Mouse (Mus musculus) CD4-positive helper T cell, adult 2 months (primary cell): Measurements from ENCODE around the gene Rad9b.

Experiments used
- DNase-seq: peaks from one replicate; pipeline ENCODE4 v3.0.0-alpha.2; 2012; ENCODE audit warnings: low read depth, missing footprints, low spot score

The Rad9b gene

DNA sequence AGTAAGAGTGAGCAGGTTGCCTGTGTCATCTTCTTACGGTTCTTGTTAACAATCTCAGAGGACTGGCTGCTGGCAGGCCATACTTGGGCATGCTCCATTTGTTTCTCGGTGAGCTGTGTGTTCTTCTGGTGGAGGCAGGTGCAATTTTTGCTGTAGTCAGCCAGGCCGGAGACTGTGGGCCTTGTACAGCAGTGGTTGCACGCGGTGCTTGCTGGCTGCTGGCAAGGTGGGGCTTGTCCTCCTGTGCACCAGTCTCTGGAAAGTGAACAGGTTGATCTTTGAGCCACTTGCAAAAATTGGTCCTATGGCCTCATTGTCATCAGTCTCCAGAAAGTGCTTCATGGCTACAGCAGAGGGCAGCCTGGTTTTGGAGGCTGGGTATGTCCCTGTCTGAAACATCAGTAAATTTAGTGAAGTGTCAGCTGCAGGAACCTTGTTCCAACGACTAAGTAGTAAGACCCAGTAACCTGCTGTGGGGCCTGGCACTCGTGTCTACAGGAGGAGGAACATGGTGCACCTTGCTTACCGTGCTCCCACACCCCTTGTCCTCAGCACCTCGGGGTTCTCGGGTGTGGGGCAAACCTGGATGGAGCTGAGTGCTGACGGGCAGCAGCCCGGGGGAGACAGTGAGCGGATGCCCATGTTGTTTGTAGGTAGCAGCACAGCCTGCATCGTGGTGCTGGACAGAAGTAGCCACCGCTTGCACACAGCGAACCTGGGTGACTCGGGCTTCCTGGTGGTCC lies 40.9 kb downstream of the Rad9b start:
- DNase-seq = no peak

GRCm38 (mm10) chr5:122312346-122312745 lies 41.7 kb downstream of the Rad9b start:
- DNase-seq = no peak

DNA sequence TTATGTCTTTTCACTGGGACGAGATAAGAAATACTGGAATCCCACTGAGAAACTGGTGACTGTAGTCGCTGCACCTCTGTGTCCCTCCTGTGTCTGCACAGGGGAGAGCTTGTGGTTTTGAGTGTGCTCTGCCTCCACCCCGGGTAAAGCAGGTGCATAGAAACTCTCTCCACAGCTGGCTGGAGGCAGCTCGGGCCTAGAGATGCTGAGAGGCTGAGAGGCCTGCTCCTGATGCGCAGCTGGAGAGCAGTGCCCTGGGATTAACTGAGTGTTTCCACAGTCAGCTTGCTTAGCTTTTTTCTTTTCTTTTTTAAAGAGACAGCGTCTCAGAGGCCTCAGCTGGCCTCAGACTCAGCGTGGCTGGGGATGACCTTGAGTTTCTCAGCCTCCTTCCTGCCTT lies 42.3 kb downstream of the Rad9b start:
- DNase-seq = peak; percentile 24

DNA sequence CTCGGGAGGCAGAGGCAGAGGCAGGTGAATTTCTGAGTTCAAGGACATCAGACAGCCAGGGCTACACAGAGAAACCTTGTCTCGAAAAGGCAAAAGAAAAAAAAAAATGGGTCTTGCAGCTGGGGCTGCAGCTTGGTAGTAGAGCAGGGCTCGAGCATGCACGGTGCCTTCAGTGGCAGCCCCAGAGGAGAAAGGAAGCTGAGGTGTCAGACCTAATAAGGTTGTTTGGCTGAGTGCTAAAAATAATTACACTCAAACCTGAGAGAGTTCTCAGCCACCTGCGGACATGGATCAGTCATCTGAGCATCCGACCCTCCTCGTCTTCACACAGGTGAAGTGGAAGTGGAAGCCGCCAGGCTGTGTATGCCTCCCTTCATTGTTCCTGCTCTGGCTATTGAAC lies 43.3 kb downstream of the Rad9b start:
- DNase-seq = peak; percentile 39

- no peak for DNase-seq
Observed at GRCm38 (mm10) chr5:122306536-122306935, 47.5 kb downstream of the Rad9b start.

DNA sequence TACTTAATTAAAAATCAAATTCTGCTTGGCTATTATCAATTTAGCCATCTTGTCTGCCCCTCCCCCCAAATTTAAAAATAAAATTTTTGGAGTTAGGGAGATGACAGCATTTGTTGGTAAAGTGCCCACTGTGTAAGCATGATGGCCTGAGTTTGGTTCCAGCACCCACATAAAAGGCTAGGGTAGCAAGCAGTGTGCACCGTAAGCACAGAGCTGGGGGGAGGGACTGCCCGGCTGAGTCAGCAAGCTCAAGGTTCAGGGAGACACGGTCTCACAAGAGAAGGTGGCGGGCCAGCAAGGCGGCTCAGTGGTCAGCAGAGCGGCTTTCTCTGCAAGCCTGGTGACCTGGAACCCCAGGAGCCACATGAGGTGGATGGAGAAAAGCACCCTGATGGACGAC lies 48.6 kb downstream of the Rad9b start:
- no peak for DNase-seq

DNA sequence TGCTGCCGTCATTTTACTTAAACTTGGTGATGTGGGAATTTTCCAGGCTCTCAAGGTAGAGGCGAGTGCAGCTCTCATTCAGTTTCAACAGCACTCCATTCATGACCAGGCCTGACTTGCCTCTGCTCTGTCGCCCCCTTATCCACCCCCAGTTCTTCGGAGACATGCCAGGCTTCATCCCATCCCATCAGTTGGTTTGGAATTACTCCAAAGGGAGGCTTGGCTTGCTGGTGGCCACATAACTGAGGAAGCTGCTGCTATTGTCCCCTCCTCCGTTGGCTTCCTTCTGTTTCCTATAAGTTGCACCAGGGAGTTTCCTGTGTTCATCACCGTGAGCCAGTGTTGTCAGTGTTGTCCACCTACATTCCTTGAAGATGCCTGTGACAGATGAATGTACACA lies 49.5 kb downstream of the Rad9b start:
- DNase-seq = no peak

DNA sequence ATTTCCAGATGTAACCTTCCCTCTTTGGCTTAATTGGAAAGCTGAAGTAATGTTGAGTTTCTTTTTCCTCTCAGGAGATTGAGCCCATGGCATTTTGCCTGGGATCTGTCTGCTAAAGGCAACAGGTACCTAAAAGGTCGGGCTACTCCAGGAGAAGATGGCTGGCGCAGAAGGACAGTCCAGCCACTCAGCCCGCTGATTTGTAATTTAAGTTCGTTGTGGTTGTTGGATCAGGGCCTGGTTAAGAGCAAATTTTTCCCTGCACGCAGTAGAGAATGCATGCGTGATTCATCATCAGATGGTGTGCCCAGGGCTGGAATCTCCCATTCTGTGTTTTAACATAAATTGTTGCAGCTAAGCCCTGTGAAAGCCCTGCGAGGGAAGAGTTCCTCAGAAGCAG lies 50.1 kb downstream of the Rad9b start:
- DNase-seq = no peak

GRCm38 (mm10) chr5:122302810-122303745 lies 51.0 kb downstream of the Rad9b start:
- no peak for DNase-seq

GRCm38 (mm10) chr5:122300071-122300518 lies 53.9 kb downstream of the Rad9b start:
- no peak for DNase-seq

GRCm38 (mm10) chr5:122295113-122295935 lies 58.7 kb downstream of the Rad9b start:
- DNase-seq = no peak

- no peak for DNase-seq
Observed at GRCm38 (mm10) chr5:122294219-122294735, 59.8 kb downstream of the Rad9b start.

DNA sequence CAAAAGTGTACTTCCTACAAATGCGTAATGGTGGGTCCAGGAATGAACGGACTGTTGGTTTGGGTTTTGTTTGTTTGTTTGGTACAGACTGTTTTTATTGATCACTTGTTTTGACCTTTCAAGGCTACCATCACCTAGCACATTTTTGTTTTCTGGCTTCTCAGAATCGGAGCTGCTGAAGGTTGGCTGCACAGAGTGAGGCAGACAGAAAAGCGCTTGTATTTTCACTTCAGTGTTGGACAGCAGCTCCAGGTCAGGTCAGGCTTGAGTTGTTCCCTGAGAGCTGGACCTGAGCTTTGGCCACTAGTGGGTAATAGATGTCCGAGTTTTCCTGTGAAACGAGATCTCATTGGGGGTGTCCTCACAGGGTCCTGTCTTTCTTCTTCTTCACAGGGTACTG lies 60.9 kb downstream of the Rad9b start:
- no peak for DNase-seq

DNA sequence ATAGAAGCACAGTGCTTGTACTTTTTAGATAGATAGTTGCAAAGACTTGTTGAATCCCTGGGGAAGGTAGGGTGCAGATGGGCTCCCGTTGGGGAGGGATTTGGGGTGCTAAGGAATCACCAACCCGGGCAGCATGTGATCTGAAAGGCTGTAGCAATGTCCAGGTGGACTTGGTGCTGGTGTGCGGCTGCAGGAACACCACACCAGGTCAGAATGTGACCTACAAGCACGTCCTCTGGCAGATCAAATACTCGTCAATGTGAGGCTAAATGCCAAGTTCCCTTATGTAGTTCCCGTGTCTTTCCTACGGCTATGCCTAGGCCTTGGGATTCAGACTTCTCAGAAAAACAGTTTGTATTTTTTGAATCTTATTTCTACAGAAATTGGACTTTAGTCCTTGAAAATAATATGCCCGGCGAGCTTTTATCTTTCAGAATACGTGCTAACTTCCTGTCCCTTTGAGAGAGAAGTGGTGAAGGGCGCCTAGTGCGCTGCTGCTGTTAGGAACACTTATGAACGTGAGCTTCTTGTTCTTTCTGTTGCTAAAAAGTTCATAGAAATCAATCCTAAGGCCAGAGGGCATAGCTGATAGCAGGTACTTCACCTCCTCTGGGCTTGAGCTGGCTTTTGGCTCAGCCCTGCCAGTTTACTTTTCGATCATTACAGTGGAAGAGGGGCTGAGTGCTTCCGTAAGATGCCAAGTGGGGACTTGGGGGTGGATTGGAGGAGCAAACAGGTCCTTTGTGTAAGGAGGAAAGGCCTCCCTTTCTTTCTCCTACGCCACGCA lies 62.3 kb downstream of the Rad9b start:
- DNase-seq = peak; percentile 56

DNA sequence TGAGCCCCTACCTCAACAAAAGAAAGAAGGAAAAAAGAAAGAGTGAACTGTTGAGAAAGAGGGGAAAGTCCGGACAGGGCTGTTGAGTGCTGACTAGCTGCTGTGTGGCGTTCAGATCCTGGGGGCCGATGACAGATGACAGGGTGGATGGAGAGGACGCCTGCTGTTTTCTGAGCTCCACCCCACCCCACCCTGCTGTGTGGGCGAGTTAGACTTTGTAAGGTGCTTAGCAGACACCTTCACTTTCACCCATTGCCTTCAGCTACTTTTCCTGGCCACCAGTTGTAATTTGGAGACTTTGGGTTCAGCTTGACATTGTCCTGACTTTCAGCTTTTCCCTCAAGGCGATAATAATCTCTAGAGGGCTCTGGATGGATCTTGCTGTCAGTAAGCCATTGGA lies 62.9 kb downstream of the Rad9b start:
- peak; percentile 80 for DNase-seq

- DNase-seq = peak; percentile 91
Observed at GRCm38 (mm10) chr5:122288147-122288811, 65.8 kb downstream of the Rad9b start.

- peak; percentile 65 for DNase-seq
Observed at GRCm38 (mm10) chr5:122287026-122287425, 67.0 kb downstream of the Rad9b start.

GRCm38 (mm10) chr5:122286191-122286590 lies 67.8 kb downstream of the Rad9b start:
- DNase-seq = peak; percentile 37

DNA sequence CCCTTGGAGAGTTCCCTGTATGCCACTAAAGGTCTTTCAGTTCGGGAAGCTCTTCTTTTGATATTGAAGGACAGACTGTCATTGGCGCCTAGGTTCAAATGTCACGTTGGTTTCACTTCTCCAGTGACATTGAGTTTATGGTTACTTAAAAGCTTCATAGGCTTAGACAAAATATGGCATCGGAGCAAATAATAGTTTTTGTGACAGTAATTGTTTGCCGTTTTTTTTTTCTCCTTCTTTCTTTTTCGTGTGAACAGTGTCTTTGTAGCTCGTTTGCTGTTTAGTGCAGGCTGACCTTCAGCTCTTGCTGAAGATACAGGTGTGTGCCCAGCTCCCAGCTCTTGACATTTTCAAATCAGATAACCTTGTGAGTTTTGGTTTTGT lies 68.3 kb downstream of the Rad9b start:
- DNase-seq = peak; percentile 59
